Mouse (Mus musculus): Measurements from ENCODE around the gene Wnt8b. TPM values are rescaled to one million over a fixed set of nuclear protein-coding genes. Genes with fewer than 3 reads are reported as not detected.
"Not testable (repeated sequence)": the region's sequence is repeated elsewhere in the genome, so short reads cannot be mapped to it uniquely, and the experiment has no call there.

Gene Wnt8b
- total and polyA plus RNA-seq, 2 experiments from 2014 or later: 1.2 to 2.1 TPM

- Histone ChIP-seq H3K36me3 (ENCODE audit: insufficient read depth) (no peaks in the 10 kb centered on the region), H3K4me3 (ENCODE audit: low read depth, low read length) (no peak overlapping the region), H3K9me3 (ENCODE audit: low read length) (no peaks in the 10 kb centered on the region), H3K27me3 (ENCODE audit: insufficient read depth, low read length) (no peaks in the 10 kb centered on the region), H3K4me2 (ENCODE audit: low read depth) (no peak overlapping the region), H3K9ac (no peak overlapping the region), H3K27ac (ENCODE audit: low read depth, low read length) (no peak overlapping the region), H3K4me1 (ENCODE audit: insufficient read depth) (no peaks in the 10 kb centered on the region)
- TF ChIP-seq CTCF (IDR thresholded peaks at IDR 0.05; ENCODE audit: low read depth): no peak
- WGBS: 81% methylated on average over 5 of the region's 5 CpGs
- DNase-seq: no peak
- ATAC-seq: no peak
Measured at GRCm38 (mm10) chr19:44460441-44460840, 32.8 kb upstream of the Wnt8b start.

DNA sequence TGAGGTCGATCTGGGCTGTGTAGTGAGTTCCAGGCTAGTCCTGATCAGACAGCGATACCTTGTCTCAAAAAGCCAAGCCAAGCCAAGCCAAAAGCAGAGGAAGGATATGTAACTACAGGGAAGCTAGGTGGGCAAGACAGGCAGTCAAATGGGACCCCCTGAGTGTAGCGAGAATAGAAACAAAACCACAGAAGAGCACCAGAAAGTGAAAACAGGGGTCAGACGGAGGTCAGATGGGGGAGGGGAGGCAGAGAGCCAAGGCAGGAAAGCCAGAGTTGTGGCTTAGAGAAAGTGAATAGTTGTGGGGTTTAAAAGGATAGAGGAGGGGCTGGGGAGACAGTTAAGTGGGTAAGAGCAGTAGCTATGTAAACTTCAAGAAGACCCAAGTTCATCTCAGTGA is 31.8 kb upstream of the Wnt8b start:
- Histone ChIP-seq H3K4me1 (ENCODE audit: insufficient read depth) (no peaks in the 10 kb centered on the region), H3K36me3 (ENCODE audit: insufficient read depth) (no peaks in the 10 kb centered on the region), H3K9ac (no peak overlapping the region), H3K9me3 (ENCODE audit: low read length) (no peaks in the 10 kb centered on the region), H3K4me2 (ENCODE audit: low read depth) (no peak overlapping the region), H3K4me3 (ENCODE audit: low read depth, low read length) (no peak overlapping the region), H3K27me3 (ENCODE audit: insufficient read depth, low read length) (no peaks in the 10 kb centered on the region), H3K27ac (ENCODE audit: low read depth, low read length) (no peak overlapping the region)
- DNase-seq (no peak), ATAC-seq (no peak)
- 57% methylated on average over 4 of the region's 4 CpGs for WGBS
- TF ChIP-seq CTCF (IDR thresholded peaks at IDR 0.05; ENCODE audit: low read depth): no peak

DNA sequence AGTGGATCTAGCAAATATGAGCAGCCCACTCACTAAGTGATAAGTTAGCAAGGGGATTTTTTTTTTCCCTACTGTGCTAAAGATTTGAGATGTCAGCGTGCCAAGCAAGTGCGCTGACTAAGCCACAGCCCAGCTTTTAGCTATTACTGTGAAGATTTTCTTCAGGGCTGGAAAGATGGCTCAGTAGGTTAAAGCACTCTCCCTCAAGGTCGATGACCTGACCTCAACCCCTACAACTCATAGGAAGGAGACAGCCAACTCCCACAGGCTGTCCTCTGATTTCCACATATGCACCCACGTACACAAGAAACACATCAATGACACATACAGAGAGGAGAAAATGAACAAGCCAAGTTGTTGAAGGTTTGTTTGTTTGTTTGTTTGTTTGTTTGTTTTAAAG is 31.1 kb upstream of the Wnt8b start:
- H3K27ac ChIP-seq (ENCODE audit: low read depth, low read length): no peak overlapping the region
- no peak for ATAC-seq
- no peak for DNase-seq
- no peak overlapping the region for H3K4me3 ChIP-seq (ENCODE audit: low read depth, low read length)
- 94% methylated on average over 4 of the region's 4 CpGs for WGBS
- no peaks in the 10 kb centered on the region for H3K9me3 ChIP-seq (ENCODE audit: low read length)
- H3K9ac ChIP-seq: no peak overlapping the region
- no peak for TF ChIP-seq CTCF (IDR thresholded peaks at IDR 0.05; ENCODE audit: low read depth)
- no peaks in the 10 kb centered on the region for H3K27me3 ChIP-seq (ENCODE audit: insufficient read depth, low read length)
- no peaks in the 10 kb centered on the region for H3K4me1 ChIP-seq (ENCODE audit: insufficient read depth)
- H3K4me2 ChIP-seq (ENCODE audit: low read depth): no peak overlapping the region
- H3K36me3 ChIP-seq (ENCODE audit: insufficient read depth): no peaks in the 10 kb centered on the region

- 27% methylated on average over 14 of the region's 14 CpGs for WGBS
- not testable (repeated sequence) for H3K4me1 ChIP-seq (ENCODE audit: insufficient read depth); H3K9ac ChIP-seq; H3K36me3 ChIP-seq (ENCODE audit: insufficient read depth); H3K4me2 ChIP-seq (ENCODE audit: low read depth); H3K27me3 ChIP-seq (ENCODE audit: insufficient read depth, low read length); H3K9me3 ChIP-seq (ENCODE audit: low read length); H3K27ac ChIP-seq (ENCODE audit: low read depth, low read length); ATAC-seq; DNase-seq; H3K4me3 ChIP-seq (ENCODE audit: low read depth, low read length)
Measured at GRCm38 (mm10) chr19:44465960-44466525, 27.2 kb upstream of the Wnt8b start.

DNA sequence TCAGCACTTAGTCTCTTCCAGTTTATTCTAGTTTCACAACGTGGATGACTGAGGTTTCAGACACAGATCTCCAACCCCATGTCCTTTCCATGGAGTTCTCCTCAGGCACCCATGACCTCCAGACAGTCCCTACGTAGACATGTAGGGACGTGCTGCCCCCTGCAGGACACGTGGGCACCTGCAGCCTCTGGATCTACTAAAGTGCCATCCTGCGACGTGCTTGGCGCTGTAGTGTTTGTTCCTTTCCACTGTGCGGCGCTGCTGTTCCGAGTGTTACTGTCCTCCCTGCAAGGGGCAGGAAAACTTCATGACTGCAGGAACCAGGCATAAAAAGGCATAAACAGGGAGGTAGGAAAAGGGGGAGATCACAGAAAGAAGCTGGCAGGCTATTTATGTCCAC is 19.1 kb upstream of the Wnt8b start:
- no peak overlapping the region for H3K4me2 ChIP-seq (ENCODE audit: low read depth)

GRCm38 (mm10) chr19:44475268-44475667 is 18.0 kb upstream of the Wnt8b start:
- H3K9me3 ChIP-seq (ENCODE audit: low read length): no peaks in the 10 kb centered on the region
- ATAC-seq: no peak
- no peaks in the 10 kb centered on the region for H3K36me3 ChIP-seq (ENCODE audit: insufficient read depth)
- 84% methylated on average over 6 of the region's 6 CpGs for WGBS
- DNase-seq: no peak
- H3K27ac ChIP-seq (ENCODE audit: low read depth, low read length): no peak overlapping the region
- H3K4me1 ChIP-seq (ENCODE audit: insufficient read depth): no peaks in the 10 kb centered on the region
- H3K4me2 ChIP-seq (ENCODE audit: low read depth): no peak overlapping the region
- no peaks in the 10 kb centered on the region for H3K27me3 ChIP-seq (ENCODE audit: insufficient read depth, low read length)
- H3K9ac ChIP-seq: no peak overlapping the region
- TF ChIP-seq CTCF (IDR thresholded peaks at IDR 0.05; ENCODE audit: low read depth): no peak
- H3K4me3 ChIP-seq (ENCODE audit: low read depth, low read length): no peak overlapping the region

More for the DNA sequence above, 19.1 kb upstream of the Wnt8b start:
- H3K4me1 ChIP-seq (ENCODE audit: insufficient read depth): no peaks in the 10 kb centered on the region
- DNase-seq: peak; percentile 67
- WGBS: 2% methylated on average over 10 of the region's 10 CpGs
- H3K36me3 ChIP-seq (ENCODE audit: insufficient read depth): no peaks in the 10 kb centered on the region
- no peak overlapping the region for H3K27ac ChIP-seq (ENCODE audit: low read depth, low read length)
- TF ChIP-seq CTCF (IDR thresholded peaks at IDR 0.05; ENCODE audit: low read depth): peak; percentile 88
- no peaks in the 10 kb centered on the region for H3K27me3 ChIP-seq (ENCODE audit: insufficient read depth, low read length)
- H3K4me3 ChIP-seq (ENCODE audit: low read depth, low read length): no peak overlapping the region
- no peak; the same call in 1 of the 2 replicates for ATAC-seq
- H3K9ac ChIP-seq: no peak overlapping the region
- no peaks in the 10 kb centered on the region for H3K9me3 ChIP-seq (ENCODE audit: low read length)

DNA sequence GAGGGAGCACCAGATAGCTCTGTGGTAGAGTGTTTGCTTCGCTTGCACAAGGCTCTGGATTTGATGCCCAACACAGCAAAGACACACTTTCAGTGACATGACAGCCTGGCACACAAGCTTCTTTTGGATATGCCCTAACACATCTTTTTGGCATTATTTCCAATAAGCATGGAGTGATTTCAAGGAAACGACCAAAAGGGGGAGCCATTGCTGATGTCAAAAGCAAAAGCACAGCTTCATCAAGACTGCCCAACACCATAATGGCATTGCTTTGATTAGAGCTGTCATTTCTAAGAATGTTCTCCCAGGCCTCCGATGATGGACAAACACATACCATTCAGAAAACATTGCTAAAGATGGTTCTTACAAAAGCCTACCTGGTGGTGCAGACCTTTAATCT is 16.7 kb upstream of the Wnt8b start:
- Histone ChIP-seq H3K36me3 (ENCODE audit: insufficient read depth) (no peaks in the 10 kb centered on the region), H3K4me1 (ENCODE audit: insufficient read depth) (no peaks in the 10 kb centered on the region), H3K9me3 (ENCODE audit: low read length) (no peaks in the 10 kb centered on the region), H3K9ac (no peak overlapping the region), H3K4me3 (ENCODE audit: low read depth, low read length) (no peak overlapping the region), H3K4me2 (ENCODE audit: low read depth) (no peak overlapping the region), H3K27ac (ENCODE audit: low read depth, low read length) (no peak overlapping the region), H3K27me3 (ENCODE audit: insufficient read depth, low read length) (no peaks in the 10 kb centered on the region)
- DNase-seq (no peak), ATAC-seq (no peak)
- WGBS: 52% methylated on average over 3 of the region's 3 CpGs
- peak; percentile 14; the same call in 1 of the 2 replicates for TF ChIP-seq CTCF (IDR thresholded peaks at IDR 0.05; ENCODE audit: low read depth)

Data from forebrain, postnatal 0 days (tissue).